Mouse (Mus musculus) adrenal gland, adult 18-20 months (tissue): ENCODE measurements around the gene Ugt1a2. TPM values are rescaled to one million over a fixed set of nuclear protein-coding genes. Genes with fewer than 3 reads are reported as not detected.

Experiments
- DNase-seq, 2 experiments: peaks; one replicate each; pipeline ENCODE4 v3.0.0; 2021 to 2022; ENCODE audit warnings: low spot score in 2 of 2
- total RNA-seq, 2 experiments: library from RNA; stranded (reverse); gene quantifications; 1 replicate in 1 of 2; 2 replicates in 1 of 2; pipeline ENCODE4 v1.2.3; 2021

Ugt1a2 gene
- total RNA-seq, 2 experiments from 2014 or later, result 1.3 TPM; not detected in 1

GRCm38 (mm10) chr1:88232664-88233380, 32.4 kb downstream of the Ugt1a2 start:
- DNase-seq, result peak in 1 of 2 experiments; percentile 26

- DNase-seq, result peak in 1 of 2 experiments; percentile 29
These were observed 33.2 kb downstream of the Ugt1a2 start for GRCm38 (mm10) chr1:88233421-88234247.

GRCm38 (mm10) chr1:88234248-88234610, 33.8 kb downstream of the Ugt1a2 start:
- no peak for DNase-seq

- DNase-seq, result no peak
These were observed 34.2 kb downstream of the Ugt1a2 start for GRCm38 (mm10) chr1:88234646-88235045.

GRCm38 (mm10) chr1:88235046-88235893, 34.9 kb downstream of the Ugt1a2 start:
- no peak for DNase-seq

- no peak for DNase-seq
These were observed 35.6 kb downstream of the Ugt1a2 start for GRCm38 (mm10) chr1:88235894-88236415.

- DNase-seq, result no peak
These were observed 36.9 kb downstream of the Ugt1a2 start for GRCm38 (mm10) chr1:88237311-88237710.

GRCm38 (mm10) chr1:88238771-88239170, 38.4 kb downstream of the Ugt1a2 start:
- no peak for DNase-seq

GRCm38 (mm10) chr1:88240072-88240471, 39.7 kb downstream of the Ugt1a2 start:
- no peak for DNase-seq

GRCm38 (mm10) chr1:88240579-88240978, 40.2 kb downstream of the Ugt1a2 start:
- DNase-seq, result no peak

- DNase-seq, result no peak
These were observed 43.5 kb downstream of the Ugt1a2 start for GRCm38 (mm10) chr1:88243861-88244260.

GRCm38 (mm10) chr1:88245881-88246280, 45.5 kb downstream of the Ugt1a2 start:
- DNase-seq, result no peak

- DNase-seq, result no peak
These were observed 46.0 kb downstream of the Ugt1a2 start for GRCm38 (mm10) chr1:88246386-88246785.

GRCm38 (mm10) chr1:88247660-88248059, 47.3 kb downstream of the Ugt1a2 start:
- no peak for DNase-seq

GRCm38 (mm10) chr1:88248658-88249057, 48.3 kb downstream of the Ugt1a2 start:
- DNase-seq, result no peak

- DNase-seq, result no peak
These were observed 49.2 kb downstream of the Ugt1a2 start for GRCm38 (mm10) chr1:88249596-88249995.

GRCm38 (mm10) chr1:88250023-88250422, 49.6 kb downstream of the Ugt1a2 start:
- no peak for DNase-seq

- no peak for DNase-seq
These were observed 52.7 kb downstream of the Ugt1a2 start for GRCm38 (mm10) chr1:88253106-88253505.

GRCm38 (mm10) chr1:88253540-88253939, 53.1 kb downstream of the Ugt1a2 start:
- no peak for DNase-seq

GRCm38 (mm10) chr1:88254793-88255465, 54.5 kb downstream of the Ugt1a2 start:
- DNase-seq, result no peak

GRCm38 (mm10) chr1:88255466-88255857, 55.1 kb downstream of the Ugt1a2 start:
- no peak for DNase-seq
